Mouse (Mus musculus): ENCODE results near the gene Drc7. TPM values are rescaled to one million over a fixed set of nuclear protein-coding genes. Genes with fewer than 3 reads are reported as not detected.

The Drc7 gene
- polyA plus RNA-seq, 1 experiment = not detected

DNA sequence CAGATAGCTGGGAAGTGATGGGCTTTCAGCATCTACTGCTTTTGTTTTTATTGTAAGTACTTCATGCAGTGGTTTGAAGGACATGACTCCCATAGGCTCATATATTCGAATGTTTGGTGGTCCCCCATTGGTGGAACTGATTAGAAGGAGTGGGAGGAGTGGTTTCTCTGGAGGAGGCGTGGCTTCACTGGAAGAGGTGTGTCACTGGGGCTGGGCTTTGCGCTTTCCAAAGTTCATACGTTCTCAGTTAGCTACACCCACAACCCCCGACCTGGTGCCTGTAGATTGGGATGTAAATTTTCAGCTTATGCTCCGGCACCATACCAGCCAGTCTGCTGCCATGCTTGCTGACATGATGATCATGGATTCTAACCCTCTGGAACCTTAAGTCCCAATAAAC, 465 bp upstream of the Drc7 start:
- WGBS = 46% methylated on average over 6 of the region's 6 CpGs
- DNase-seq (ENCODE audit: low read depth, low spot score) = no peak

DNA sequence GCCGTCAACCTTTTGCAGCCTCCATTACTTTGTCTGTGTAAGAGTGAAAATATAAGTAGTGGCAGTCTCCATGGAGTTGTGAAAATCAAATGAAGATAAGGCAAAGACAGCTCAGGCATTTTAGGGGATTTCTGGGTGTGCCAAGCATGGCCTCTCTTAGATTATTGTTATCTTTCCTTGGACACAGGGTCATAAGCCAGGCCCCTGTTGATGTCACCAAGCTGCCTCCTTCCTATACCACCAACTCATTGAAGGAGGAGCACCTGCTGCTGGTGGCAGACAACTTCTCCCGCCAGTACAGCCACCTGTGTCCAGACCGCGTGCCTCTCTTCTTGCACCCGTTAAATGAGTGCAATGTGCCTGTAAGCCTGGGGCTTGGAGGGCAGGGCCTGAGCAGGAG, 1.5 kb downstream of the Drc7 start:
- 67% methylated on average over 5 of the region's 5 CpGs for WGBS
- no peak for DNase-seq (ENCODE audit: low read depth, low spot score)

DNA sequence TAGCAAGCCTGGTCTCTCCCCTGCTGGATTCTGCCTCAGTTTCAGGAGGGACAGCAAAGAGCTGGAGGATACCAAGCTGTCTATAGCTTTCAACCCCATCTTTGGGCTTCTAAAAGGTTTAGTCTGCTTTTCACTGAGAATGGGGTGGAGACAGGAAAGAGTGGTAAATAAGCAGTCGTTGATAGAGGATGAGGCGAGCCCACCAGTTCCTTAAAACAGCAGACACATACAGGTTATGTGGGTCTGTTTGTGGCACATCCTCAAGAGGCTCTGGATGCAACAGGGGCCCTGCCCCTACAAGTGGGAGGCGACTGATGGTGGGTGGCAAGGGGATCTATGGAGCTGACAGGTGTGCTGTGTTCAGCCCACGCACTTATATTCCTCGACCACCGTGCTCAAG, 3.8 kb downstream of the Drc7 start:
- WGBS = 74% methylated on average over 6 of the region's 6 CpGs
- DNase-seq (ENCODE audit: low read depth, low spot score) = no peak

DNA sequence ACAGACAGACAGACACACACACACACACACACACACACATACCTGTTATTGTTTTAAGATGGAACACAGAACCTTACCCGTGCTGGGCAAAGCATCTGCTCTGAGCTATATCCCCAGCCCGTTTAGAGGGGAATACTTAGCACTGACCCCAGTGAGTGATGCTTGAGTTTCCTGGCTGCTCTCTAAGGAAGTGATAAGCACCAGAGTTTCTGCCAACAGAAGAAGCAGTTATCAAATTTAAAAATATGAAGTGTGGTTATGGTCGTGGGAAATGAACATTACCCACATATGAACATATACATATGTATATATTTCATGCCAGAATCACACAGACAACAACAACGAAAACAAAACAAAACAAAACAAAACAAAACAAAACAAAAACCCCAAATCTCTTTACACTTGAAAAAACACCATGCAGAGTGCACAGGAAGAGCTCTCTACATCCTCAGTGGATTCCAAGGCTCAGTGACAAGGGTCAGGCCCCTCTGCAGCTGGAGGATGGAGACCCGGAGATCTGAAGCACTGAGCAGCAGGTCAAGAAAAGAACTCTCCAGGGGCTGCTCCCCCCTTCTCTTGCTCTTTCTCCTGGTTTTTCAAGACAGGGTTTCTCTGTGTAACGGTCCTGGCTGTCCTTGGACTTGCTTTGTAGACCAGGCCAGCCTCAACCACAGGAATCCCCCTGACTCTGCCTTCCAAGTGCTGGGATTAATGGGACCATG, 5.1 kb downstream of the Drc7 start:
- 49% methylated on average over 6 of the region's 6 CpGs for WGBS
- DNase-seq (ENCODE audit: low read depth, low spot score) = no peak

DNA sequence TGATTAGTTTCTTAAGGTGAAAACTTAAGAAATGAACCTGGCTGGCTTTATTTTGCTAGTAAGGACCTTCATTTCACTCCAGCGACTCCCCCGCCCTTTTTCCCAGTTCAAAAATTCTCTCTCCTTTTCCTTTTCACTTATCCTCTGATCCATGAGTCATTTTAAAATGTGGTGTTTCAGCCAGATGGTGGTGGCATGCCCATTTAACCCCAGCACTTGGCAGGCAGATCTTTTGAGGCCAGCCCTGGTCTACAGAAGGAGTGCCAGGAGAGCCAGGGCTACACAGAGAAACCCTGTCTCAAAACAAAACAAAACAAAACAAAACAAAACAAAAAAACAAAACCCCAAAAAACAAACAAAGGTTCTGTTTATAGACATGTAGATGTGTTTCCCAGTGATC, 9.6 kb downstream of the Drc7 start:
- DNase-seq (ENCODE audit: low read depth, low spot score) = no peak
- 80% methylated on average over 2 of the region's 2 CpGs for WGBS

DNA sequence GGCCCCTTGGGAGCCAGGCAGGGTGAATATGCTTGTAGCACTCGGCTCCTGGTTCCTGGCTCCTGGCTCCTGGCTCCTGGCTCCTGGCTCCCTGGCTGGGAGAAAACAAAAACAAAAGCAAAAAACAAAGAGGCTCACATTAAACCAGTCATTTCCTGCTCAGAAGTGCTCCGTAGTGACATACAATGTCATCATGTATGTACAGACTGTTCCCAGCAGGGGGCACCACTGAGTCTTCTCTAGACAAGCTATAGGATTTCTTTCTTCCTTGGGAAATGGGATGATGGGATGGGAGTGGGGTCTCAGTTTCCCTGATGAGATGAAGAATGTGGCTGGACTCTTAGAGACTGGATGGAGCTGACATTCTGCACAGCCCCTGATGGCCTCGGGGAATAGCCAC, 12.7 kb downstream of the Drc7 start:
- WGBS = 35% methylated on average over 3 of the region's 3 CpGs
- DNase-seq (ENCODE audit: low read depth, low spot score) = peak; percentile 38

DNA sequence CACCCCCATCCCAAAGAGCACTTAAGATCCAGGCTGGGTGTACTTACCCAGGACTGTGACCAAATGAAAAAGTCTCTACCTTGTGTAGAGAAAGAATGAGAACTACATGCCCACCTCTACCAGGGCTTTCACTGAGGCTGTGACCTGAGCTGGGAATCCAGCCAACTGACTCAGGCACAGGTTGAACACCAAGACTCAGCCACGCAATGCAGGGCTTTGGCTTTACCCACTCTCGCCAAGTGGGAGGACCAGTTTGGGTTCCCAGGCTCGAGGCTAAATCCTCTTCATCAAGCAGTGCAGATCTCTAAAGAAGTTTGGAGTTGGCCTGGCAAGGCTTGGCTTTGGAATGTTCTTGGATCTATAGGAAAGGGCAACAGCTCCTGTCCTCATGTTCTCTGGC, 20.6 kb downstream of the Drc7 start:
- DNase-seq (ENCODE audit: low read depth, low spot score) = no peak
- whole genome bisulfite sequencing = 54% methylated on average over 3 of the region's 3 CpGs

DNA sequence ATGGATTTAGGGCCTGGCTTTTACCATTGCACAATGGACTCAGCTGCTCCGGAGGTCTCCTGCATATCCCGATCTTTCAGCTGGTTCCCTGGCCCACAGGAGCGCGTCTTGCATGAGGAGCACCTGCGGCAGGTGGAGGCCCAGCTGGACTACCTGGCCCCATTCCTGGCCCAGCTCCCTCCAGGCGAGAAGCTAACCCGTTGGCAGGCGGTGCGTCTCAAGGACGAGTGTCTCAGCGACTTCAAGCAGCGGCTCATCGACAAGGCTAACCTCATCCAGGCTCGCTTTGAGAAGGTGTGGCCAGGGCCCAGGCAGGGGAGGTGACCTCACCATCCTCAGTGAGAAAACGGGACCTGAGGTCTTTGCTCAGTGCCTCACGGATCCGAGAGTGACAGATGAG, 21.2 kb downstream of the Drc7 start:
- WGBS = 59% methylated on average over 17 of the region's 17 CpGs
- no peak for DNase-seq (ENCODE audit: low read depth, low spot score)

DNA sequence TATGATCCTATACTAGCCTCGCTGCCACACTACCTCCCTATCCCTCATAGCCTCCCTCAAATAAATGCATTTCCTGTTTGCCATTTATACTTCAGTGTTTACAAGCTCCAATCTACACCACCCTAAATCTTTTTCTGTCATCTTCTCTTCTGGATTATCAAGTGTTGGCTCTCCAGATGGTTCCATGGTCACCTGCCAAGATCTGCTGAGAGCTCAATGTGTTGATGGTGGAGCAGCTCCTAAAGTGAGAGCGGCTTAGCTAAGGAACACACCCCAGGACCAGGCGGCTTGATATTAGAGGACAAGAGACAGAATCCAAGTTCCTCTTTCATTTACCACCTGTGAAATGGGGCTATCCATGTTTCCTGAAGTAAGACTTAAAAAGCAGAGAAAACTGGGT, 23.2 kb downstream of the Drc7 start:
- DNase-seq (ENCODE audit: low read depth, low spot score) = no peak
- WGBS = 60% methylated on average over 3 of the region's 3 CpGs

DNA sequence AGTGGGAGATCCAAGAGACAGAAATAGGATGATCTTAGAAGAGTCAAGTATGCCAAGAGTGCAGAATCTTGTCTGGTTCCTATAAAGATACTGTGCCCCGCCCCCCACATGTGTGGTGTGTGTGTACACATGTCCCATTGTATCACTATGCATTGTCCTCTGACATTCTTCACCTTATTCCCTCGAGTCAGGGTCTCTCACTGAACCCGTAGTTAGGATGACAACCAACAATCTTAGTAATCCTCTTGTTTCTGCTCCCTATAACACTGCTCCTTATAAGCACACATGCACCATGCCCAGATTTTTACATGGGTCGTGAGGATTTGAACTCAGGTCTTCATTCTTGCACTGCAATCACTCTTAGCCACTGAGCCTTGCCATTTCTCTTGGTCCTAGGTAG, 24.4 kb downstream of the Drc7 start:
- WGBS = 86% methylated on average over 4 of the region's 4 CpGs
- DNase-seq (ENCODE audit: low read depth, low spot score) = no peak

DNA sequence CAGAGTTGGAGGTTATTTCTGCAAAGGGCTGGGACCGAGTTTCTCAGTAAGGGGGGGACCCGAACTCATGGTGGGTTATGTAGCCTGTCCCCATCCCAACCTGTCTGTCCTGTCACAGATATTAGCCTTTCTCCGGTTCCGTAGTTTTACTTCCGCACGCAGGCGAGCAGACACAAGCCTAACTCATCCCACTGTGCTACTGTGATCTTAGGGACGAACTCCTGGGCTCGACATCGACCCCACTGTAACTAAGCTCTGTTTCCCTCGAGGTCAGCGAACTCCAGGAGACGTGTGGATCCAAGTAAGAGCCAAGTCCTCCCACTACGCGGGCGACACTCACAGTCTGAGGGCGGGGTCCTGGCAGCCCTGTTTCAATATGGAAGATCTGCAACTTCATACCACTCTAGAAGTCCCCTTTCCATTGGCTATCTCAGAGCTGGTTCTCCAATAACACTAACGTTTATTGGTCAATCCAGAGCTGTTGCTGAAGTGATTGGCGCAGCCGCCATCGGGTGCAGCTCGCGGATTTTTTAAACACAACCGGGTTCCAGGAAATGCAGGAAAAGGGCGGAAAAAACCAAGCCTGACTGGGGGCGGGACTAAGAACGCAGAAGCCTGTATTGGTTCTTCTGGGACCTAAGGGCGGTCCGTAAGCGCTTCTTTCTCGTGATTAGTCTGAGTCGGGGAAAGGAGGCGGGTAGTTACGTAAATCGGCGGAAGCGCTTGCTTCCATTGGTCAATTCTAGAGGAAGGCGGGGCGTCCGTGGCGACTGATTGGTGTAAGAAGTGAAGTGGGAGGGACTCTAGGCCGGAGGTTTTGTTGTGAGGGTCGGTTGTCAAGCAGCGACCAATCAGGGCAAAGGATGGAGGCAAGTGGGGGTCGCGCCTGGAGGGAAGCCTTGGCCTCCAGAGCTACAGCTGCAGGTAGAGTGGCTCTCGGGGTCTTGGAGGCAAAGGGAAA, 25.8 kb downstream of the Drc7 start, which contains the start of gene Katnb1:
Gene Katnb1, plus strand, starts transcription at position 806 of the 961 bp plus-strand sequence.
- under 1% methylated on average over 47 of the region's 47 CpGs for WGBS
- DNase-seq (ENCODE audit: low read depth, low spot score) = peak; percentile 94

DNA sequence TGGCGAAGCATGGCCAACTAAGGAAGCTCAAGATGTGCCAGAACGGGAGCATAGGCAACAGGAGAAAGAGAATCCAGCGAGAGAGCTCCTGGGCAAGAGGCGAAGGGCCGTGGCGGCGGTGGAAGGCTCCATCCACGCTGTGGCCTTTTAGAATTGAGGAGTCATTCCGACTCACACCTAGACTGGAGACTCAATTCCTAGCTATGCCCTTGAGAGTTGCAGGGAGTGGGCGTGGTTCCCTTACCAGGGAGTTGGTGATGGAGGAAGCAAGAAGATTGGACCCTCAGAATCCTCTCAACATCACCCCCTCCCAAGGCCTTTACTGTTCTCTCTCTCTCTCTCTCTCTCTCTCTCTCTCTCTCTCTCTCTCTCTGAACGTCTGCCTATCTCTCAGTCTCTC, 26.7 kb downstream of the Drc7 start:
- DNase-seq (ENCODE audit: low read depth, low spot score) = no peak
- WGBS = 3% methylated on average over 11 of the region's 11 CpGs

DNA sequence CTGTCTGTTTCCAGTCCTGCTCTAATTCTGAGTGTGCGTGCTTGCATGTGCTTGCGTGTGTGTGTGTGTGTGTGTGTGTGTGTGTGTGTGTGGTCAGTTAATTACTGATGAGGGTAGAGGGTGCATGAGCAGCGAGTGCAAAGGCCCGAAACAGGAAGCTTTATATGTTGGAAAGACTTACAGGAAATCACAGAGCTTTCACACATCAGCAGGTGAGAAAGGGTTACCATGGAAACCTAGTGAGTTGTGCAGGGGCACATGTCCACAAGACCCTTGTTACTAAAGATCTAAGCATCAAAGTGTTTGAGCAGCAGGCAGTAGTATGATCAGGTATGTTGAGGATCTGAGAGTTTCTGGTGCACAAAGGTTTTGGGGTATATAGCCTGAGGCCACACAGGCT, 29.4 kb downstream of the Drc7 start:
- 88% methylated on average over 4 of the region's 4 CpGs for WGBS
- no peak for DNase-seq (ENCODE audit: low read depth, low spot score)

DNA sequence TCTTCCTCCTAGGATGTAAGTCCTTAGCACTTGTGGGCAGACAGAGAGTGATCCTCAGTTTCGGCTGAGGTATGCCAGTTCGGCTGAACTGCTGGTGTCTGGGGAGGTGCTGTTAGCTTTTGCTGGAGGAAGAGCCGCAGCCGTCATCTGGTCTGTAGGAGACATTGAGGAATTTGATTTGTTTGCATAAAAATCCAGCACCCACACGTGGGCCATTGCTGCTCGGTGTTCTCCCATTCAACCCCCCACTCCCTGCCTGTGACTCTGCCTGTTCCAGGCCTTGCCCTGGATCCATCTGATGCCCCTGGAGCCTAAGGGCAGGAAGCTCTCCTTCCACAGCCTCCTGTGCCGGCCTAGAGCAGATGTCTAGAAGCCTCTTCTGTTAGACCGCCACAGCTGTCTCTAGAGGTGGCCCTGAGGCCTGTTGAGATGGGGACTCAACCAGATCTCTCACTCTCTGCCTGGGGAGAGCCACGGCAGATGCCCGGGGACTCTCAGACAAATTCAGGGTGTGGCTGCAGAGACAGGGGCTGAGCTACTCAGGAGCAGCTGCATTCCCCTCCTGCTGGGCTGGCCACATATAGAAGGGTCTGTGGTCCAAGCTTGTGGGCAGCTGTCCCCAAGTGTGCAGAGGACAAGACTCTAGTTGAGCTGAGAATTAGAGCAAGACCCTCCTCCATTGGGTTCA, 30.0 kb downstream of the Drc7 start:
- no peak for DNase-seq (ENCODE audit: low read depth, low spot score)
- 86% methylated on average over 10 of the region's 10 CpGs for WGBS

DNA sequence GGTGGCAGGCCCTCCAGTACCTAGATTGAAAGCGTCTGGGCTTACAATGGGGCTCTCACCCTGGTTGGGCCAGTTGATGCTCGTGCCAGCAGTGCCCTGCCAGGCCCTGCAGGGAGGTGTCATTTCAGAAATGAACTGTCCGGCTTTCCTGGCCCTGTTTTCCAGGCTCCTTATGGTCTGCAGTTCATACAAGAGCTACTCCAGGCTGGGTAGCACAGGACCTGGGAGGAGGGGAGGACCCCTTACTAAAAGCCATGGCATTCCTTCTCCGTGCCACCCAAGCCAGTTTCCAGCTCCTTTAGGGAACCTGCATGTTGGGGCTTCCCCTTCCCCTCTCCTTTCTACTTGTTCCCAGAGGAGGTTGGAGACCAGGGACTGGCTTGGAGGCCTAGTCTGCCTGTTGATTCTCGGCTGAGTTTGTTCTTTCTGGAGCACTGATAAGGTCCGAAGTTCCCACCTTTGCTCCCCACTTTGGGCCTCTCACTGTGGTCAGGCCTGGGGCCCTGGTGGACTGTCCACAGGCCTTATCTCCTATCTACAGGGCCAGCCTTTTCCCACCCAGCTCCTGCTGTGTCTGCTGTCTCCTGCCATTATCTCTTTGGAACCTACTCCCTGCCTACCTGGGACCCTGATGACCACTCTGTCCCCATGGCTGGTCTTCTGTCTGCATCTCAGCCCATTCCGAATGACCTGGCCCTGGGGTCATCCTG, 30.7 kb downstream of the Drc7 start:
- 86% methylated on average over 7 of the region's 7 CpGs for WGBS
- DNase-seq (ENCODE audit: low read depth, low spot score) = no peak

DNA sequence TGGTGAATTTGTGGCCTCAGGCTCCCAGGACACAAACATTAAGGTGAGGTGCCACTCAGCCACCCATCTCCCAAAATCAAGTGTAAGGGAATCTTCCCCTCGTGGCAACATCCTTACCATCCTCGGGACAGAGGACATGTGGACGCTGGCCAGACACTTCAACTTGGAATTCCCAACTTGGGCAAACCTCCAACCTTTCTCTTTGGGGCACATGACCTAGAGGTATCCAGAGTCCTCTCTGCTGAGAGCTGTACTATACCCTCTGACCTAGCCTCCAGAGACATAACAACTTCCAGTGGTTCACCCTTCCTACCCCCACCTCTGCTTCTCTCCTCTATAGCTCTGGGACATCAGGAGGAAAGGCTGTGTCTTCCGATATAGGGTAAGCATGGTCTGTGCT, 38.7 kb downstream of the Drc7 start:
- no peak for DNase-seq (ENCODE audit: low read depth, low spot score)
- 76% methylated on average over 4 of the region's 4 CpGs for WGBS

DNA sequence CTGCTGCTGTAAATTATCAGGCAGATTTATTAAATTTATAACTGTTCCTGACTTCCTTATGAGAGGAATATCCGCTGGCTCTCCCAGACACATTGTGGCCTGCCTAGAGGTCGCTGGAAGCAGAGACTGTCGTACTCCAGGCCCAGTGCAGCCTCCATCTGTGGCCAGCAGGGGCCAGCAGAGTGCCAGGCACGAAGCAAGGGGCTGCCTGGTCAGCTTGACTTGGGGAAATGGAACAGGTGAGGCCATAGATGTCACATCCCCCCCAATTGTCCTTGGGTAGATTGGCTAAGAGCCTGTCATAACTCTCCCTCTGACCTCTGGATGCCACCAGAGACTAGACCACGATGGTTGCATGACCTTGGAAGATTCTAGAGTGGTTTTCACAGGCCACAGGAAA, 44.1 kb downstream of the Drc7 start:
- DNase-seq (ENCODE audit: low read depth, low spot score) = no peak

DNA sequence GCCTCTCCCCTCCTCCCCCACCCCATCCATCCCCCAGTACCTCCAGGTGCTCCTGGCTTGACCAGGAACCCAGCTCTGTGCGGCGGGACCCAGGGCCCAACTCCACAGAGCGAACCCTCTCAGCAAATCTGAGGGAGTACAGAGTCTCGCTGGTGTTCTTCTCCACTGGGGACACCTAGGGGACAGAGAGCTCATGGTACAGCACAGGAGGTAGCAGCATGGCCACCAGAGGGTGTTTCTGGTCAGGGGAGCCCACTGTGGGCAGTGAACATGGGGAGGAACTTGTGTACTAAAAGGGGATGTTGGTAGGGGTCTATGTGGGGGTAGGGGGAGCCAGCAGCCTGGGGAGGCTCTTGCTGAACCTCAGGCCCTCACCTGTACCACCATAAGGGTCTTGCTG, 47.1 kb downstream of the Drc7 start:
- DNase-seq (ENCODE audit: low read depth, low spot score) = no peak
- WGBS = 79% methylated on average over 4 of the region's 4 CpGs

More for the DNA sequence above, 44.1 kb downstream of the Drc7 start:
- 22% methylated on average over 5 of the region's 5 CpGs for WGBS

DNA sequence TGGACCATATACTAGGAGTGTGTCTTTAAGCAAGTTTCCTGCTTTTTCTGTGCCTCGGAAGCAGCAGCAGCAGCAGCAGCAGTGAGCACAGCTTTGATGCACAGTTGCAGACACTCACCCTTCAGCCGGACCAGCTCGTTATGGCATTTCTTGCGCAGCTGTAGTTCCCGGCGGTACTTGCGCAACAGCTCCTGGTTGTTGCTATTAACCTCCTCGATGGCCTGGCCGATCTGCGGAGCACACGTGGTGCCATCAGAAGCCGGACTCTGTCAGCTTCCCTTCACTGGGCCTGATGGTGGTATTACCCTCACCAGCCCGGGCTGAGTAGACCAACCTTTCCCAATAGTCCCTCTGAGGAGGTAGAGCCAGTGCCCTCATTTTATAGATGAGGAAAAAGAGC, 52.4 kb downstream of the Drc7 start:
- no peak for DNase-seq (ENCODE audit: low read depth, low spot score)
- WGBS = 87% methylated on average over 13 of the region's 13 CpGs

DNA sequence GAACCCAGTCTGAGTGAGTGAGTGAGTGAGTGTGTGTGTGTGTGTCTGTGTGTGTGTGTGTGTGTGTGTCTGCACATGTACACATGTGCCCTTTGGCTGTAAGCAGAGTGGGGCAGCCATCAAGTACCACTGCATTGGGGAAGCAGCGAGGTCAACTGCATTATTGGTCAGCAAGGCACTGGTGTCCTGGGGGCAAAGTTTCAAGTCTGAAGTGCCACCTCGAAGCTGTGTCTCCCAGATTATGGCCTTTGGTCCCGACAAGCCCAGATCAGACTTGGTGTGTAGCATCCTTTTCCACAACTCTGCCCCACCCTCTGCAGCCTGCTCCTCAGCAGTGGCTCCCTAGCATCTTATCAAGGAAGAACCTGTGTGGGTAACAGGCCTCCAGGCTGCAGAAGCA, 57.7 kb downstream of the Drc7 start:
- WGBS = 70% methylated on average over 3 of the region's 3 CpGs

More for the DNA sequence above, 57.7 kb downstream of the Drc7 start:
- DNase-seq (ENCODE audit: low read depth, low spot score) = no peak
